Mouse (Mus musculus): ENCODE measurements around the gene Flad1.

Flad1 gene

DNA sequence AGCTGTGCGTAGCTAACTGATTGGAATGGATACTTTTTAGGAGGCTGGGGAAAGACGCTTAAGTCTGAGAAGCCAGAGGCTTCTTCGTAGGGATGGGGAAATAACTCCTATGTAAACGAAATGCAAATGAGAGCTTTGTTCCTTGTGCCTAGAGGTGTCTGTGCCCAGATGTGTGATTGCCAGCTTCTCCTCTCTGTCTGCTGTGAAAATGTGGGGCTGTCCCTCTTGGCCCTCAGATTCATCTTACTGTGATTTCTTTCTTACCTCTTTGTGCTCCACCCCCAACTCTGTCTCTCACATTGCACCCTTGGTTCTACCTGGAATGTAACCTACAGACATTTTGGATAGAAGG, 15.0 kb downstream of the Flad1 start:
- no peak for DNase-seq (ENCODE audit: extremely low read depth, low read depth, low spot score)

DNA sequence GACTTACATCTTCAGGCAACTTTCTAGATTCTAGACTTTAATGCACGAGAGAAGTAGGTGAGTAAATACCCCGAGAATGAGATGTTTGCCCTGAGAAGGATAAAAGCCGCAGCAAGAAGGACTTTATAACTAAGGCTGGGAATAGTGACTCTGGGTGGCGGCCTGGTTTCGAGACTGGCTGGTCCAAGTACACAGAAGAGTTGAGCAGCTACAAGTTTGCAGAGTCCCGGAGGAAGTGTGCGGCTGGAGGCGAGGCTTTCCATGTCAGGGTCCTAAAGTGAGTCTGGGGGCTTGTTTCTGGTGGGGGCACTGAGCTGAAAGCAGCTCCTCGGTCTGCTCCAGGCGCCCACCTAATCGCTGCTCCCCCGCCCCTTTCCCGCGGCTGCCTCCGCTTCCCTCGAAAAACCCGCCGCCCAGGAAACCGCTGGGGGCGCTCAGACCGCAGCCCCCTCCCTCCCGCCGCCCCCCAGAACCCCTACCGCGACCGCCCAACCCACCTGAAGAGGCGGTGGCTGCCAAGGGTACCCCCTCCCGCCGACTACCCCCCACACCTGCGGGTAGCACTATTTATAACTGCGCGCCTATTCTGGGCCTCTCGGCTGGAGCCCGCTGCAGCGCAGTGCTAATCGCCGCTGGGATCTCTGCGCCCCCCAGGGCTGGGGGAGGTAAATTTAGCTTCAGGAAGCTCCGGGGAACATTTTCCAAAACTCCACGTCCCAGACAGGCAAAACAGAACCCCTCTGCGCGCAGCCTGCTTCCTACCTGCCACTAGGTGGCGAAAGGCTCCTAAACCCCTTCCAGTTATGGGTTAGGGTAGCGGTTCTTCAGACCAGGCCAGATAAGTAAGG, 15.6 kb downstream of the Flad1 start:
- no peak for DNase-seq (ENCODE audit: extremely low read depth, low read depth, low spot score)

DNA sequence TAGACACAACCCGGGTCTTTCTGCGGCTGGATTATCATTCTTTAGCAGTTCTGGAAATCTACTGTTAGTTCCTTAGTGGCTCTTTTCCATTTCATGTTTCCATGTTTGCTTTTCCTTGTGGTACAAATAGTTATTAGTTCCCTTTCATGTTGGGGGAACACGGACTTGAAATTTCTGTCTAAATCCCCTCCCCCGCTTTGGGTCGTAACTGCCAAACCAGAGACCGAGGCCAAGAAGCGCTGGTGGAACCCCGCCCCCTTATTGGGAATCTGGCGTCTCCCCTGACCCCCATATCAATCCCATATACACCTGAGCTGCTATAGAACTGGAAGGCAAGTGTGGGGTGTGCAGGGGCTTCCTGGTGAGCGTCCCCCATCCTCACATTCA, 16.3 kb downstream of the Flad1 start:
- DNase-seq (ENCODE audit: extremely low read depth, low read depth, low spot score) = no peak

GRCm38 (mm10) chr3:89394894-89395256, 16.8 kb downstream of the Flad1 start:
- no peak for DNase-seq (ENCODE audit: extremely low read depth, low read depth, low spot score)

- DNase-seq (ENCODE audit: extremely low read depth, low read depth, low spot score) = no peak
These were observed 17.4 kb downstream of the Flad1 start, which contains the start of gene Zbtb7b for GRCm38 (mm10) chr3:89394006-89394893. TSS of gene Zbtb7b (minus strand) at chr3:89394776.

DNA sequence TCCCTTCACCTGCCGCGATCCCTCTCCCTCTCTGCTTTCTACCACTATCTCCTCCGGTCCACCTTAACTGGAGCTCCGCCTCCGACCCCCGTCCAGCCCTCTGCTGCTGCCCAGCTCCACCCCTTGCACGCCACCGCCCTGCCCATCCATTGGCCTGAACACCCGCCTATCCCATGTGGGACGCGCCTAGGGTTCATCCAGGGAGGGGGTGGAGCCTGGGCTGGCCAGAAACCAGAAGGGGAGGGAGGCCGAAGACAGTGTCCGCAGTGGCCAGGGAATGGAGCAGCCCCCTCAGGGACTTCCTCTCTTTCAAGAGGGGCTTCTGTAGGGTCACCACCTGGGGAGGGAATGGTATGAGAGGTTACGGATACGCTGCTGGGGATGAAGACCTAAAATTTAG, 18.1 kb downstream of the Flad1 start:
- peak; percentile 73 for DNase-seq (ENCODE audit: extremely low read depth, low read depth, low spot score)

- DNase-seq (ENCODE audit: extremely low read depth, low read depth, low spot score) = no peak
These were observed 18.8 kb downstream of the Flad1 start for GRCm38 (mm10) chr3:89392871-89393311.

DNA sequence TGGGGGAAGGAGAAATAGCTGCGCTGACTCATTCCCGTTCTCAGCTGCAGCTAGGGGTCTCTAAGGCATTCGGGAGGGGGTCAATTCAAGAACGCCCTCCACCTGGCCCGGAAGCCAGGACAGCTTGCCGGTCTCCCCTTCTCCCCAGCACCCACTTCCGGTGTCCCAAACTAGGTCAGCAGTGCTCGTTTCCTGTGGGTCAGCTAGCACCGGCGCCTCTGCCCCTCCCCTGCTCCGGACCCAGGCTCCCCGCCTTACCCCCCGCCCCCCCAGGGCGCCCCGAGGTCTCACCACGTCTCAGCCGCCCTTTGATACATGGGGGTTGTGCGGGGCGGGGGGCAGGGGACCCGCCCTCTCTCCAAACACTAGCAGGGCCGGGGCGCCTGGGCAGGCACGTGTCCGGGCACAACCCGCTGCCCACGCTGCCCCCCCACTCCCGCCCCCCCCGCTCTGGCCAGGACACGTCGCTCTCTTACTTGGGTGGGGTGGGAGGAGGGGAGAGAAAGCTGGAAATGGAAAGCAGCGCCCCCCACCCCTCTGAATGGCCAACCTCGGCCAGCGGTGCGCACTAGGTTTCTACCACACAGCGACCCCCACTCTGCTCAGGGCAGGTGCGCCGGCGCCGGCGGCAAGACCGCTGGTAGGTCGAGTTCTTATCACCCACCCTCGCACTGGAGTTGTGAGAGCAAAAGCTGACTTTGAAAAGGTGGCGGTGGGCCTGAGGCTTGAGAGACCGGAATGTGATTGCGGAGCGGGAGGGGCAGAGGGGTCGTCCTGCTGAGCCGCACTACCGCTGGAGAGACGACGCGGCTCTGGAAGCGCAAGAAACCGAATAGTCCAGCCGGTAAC, 19.8 kb downstream of the Flad1 start:
- DNase-seq (ENCODE audit: extremely low read depth, low read depth, low spot score) = no peak

DNA sequence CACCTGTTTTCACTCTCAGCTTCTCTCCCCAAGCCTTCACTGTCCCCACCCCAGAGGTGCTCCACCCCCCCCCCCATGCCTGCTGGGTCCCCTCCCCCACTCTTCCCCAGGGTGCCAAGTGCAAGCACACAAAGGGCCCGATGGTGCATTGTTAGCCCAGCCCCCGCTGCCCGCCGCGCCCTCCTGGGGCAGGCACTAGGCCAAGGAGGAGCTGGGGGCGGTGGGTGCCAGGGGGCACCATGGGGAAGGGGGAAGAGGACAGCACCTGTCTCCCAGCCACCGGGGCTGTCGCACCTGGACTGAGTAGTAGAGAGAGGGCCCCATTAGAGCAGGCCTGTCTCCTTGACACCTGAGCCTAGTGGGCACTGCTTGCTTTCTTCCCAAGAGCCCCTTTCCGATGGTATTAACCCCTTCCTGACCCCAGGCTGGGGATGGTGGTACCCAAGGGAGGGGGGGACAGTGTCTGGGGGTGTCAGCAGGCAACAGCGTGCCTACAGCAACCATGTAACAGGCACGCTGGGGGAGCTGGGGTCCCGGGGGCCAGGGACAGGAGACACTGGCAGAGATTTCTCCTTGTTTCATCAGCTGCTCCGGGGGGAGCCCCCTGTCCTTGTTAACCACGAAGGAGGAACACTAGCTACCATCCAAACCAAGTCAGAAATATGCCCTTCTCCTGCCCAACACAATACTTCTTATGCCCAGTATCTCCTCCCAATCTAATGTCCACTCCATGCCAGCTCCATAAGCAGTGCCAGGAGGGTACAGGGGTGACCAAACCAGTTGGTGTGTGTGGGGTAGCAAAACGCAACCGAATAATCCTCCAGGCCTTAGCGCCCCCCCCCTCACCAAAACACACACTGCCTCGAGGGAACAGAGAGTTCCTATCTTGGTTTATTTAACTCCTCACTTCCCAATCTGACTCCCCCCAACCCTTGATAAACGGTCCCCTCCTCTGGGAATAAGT, 20.7 kb downstream of the Flad1 start:
- no peak for DNase-seq (ENCODE audit: extremely low read depth, low read depth, low spot score)

GRCm38 (mm10) chr3:89390111-89390515, 21.6 kb downstream of the Flad1 start:
- no peak for DNase-seq (ENCODE audit: extremely low read depth, low read depth, low spot score)

DNA sequence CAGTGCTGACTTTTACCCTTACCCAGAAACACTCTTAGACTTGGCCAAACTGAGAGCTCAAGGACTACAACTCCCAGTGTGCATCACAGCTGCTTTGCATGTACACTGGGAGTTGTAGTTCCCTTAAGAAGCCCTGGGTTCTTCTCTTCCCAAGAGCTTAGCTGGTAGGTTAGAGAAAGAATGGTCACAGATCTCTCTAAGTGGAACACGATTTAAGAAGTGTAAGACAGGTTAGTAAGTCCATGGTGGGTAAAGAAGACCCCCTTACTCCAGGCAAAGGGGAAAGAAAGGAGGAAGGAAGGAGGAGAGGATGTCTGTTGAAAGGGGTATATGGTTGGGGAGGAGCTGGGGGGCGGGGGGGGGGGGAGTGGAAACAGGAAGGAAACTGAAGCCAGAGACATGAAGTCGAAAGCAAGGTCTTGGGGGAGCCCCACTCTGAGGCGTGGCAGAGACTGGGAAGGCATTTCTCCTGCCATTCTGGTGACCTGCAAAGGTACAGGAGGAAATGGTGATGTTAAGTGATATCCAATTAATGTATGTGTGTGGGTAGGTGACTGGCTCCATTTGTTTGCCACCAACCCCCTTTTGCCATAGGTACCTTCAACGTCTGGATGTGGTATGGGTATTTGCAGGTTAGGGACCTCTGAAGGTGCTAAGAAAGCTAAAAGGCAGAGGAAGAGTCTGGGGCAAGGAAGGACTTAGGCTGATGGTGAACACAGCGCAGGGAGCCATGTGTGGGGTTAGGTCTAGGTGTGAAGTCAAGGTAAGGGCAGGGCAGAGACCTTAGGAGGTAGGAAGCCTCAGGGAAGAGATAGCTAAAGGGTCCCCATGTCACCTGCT, 22.5 kb downstream of the Flad1 start:
- DNase-seq (ENCODE audit: extremely low read depth, low read depth, low spot score) = no peak

DNA sequence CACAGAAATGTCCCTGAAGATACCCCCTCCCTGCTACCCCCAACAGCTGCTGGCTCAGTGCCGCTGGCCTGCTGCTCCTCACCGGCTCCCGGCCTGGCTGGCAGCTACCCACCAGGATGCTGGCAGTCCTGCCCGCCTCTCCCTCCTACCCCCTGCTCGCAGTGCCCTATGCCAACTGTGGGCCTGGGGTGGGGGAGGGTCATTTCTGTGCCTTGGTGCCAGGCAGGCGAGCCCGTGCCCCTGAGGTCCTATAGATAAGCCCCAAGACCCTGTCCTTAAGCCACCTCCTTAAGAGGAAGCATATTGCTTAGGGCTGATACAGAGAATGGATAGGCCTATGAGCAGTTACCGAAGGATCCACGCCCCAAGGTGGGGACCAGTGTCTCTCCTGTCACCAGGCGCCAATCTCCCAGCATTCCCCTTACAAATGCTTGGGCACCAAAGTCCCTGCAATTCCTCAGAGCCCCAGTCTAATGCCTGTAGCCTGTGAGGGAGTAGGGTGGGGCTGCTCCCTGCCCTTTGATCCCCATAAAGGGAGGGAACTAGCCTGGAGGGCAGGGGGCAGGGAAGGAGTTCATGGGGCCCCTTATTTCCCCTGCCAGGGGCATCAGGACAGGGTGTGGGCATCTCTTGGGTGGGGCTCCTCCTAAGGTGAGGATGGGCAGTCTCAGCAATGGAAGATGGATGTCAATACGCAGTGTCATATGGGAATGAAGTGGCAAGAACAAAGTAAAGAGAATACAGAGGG, 23.4 kb downstream of the Flad1 start:
- no peak for DNase-seq (ENCODE audit: extremely low read depth, low read depth, low spot score)

GRCm38 (mm10) chr3:89387632-89388031, 24.0 kb downstream of the Flad1 start:
- DNase-seq (ENCODE audit: extremely low read depth, low read depth, low spot score) = no peak

- no peak for DNase-seq (ENCODE audit: extremely low read depth, low read depth, low spot score)
These were observed 24.9 kb downstream of the Flad1 start for GRCm38 (mm10) chr3:89386438-89387420.

GRCm38 (mm10) chr3:89385451-89385850, 26.2 kb downstream of the Flad1 start:
- no peak for DNase-seq (ENCODE audit: extremely low read depth, low read depth, low spot score)

- DNase-seq (ENCODE audit: extremely low read depth, low read depth, low spot score) = peak; percentile 69
These were observed 27.2 kb downstream of the Flad1 start for GRCm38 (mm10) chr3:89384331-89385076.
